Mouse (Mus musculus): ENCODE measurements around the gene Celf5.

The Celf5 gene

DNA sequence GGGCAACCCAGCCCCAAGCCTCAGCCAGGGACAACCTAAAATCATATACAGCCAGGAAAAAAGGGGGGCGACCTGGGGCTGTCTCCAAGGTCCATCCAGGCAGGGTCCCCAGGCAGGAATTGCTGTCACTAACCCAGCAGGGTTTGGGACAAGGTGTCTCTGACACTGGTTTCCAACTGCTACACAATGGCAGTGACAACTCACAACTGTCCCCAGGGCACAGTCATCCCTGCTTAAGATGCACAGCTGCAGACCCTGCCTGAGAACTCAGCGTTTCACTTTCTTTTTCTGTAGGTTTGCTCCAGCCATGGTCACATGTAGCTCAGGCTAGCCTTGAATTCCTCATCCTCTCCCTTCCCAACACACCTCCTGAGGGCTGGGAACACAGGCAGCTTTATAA lies 53.4 kb downstream of the Celf5 start:
- in situ Hi-C loops (cut with MseI, MboI): no loop called here

- in situ Hi-C loops (cut with MseI, MboI): no loop called here
These were observed 54.0 kb downstream of the Celf5 start for GRCm38 (mm10) chr10:81428507-81428870.

DNA sequence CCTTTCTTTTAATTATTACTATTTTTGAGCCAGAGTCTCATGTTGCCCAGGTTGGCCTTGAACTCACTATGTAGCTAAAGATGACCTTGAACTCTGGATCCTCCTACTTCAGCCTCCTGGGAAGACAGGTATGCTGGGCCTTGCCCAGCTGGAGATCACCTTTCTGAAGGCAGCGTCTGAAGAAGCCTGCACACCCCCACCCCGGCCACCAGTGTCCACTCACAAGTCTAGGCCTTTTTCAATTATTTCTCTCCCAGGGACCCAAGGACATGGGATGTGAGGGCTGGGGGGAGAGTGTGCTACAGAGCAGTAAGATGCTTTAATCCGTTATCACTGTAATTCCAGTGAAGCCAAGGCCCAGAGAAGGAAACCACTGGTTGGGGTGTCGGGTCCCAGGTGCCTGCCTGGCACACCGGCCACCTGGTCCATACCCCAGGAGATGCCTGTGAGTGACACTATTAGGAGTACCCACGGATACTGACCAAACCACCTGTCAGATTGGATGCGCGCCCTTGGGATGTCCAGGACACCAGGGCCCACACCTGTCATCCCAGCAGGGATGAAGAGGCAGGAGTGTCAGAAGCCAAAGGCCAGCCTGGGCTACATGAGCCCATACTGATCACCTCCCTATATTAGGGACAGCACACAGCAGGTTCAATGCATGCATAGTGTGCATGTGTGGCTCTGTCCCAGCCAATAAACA lies 54.6 kb downstream of the Celf5 start:
- in situ Hi-C loops (cut with MseI, MboI): no loop called here

- in situ Hi-C loops (cut with MseI, MboI): no loop called here
These were observed 55.2 kb downstream of the Celf5 start for GRCm38 (mm10) chr10:81427327-81427726.

- in situ Hi-C loops (cut with MseI, MboI): no loop called here
These were observed 55.6 kb downstream of the Celf5 start for GRCm38 (mm10) chr10:81426897-81427296.

DNA sequence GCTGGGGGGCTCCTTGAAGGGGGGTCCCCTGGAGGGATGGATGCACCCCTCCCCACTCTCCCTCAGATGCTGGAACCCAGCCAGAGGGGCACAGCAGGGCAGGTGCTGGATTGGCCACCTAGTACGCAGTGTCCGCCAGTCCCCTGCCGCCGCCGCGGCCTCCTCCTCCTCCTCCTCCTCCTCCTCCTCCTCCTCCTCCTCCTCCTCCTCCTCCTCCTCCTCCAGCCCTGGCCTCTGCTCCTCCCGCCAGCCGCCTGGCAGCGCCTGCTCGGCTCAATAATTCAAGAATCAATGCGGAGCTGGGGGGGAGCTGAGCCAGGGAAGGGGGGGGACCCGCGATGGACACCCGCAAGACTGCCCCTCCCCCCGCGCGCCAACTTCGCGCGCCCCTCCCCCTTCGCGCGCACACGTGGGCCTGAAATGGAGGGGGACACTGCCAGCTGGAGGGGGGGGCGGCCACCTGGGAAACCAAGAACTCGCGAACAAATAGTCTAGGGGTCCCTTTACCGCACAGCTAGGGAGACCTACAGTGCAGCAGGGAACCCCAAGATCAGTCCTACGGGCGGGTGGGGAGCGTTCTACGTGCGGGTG lies 56.3 kb downstream of the Celf5 start:
- in situ Hi-C loops (cut with MseI, MboI): no loop called here

- in situ Hi-C loops (cut with MseI, MboI): no loop called here
These were observed 57.2 kb downstream of the Celf5 start for GRCm38 (mm10) chr10:81425236-81425850.

DNA sequence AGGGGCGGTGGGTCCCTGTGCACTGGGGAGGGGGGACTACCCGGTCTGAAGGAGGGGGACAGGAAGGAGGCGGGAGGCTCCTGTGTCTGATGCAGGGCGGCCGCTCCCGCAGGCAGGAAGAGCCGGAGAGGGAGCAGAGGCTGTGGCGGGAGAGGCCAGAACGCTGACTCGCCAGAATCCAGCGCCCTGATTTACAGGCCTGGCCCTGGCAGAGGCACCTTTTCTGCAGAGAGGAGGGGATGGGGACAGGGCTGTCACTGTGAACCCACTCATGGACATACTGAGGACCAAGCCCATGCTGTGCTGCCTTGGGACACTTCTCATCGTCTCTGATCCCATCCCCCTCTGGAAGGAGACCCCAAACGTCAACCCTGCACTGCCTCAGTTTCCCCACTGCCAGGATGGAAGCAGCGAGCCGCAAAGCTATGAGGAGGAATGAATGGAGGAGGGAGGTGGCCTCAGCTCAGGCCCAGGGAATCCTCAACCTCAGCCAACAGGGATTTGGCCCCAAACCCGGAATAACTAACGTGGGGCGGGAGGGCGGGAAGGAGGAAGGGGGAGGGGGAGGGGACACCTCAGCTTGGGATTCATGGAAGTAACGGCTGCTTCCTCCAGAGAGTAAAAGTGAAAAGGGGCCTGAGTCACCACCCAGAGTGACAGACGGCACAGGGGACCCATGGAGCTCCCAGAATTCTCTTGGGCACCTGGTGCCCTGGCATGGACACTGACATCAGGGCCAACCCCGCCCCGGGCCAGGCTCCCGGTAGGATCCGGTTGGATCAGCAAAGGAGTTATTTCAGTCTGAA lies 58.1 kb downstream of the Celf5 start:
- in situ Hi-C loops (cut with MseI, MboI): no loop called here

GRCm38 (mm10) chr10:81423476-81424245 lies 58.8 kb downstream of the Celf5 start:
- in situ Hi-C loops (cut with MseI, MboI): no loop called here

GRCm38 (mm10) chr10:81422661-81423217 lies 59.8 kb downstream of the Celf5 start:
- in situ Hi-C loops (cut with MseI, MboI): no loop called here

- in situ Hi-C loops (cut with MseI, MboI): no loop called here
These were observed 60.3 kb downstream of the Celf5 start for GRCm38 (mm10) chr10:81422191-81422590.

GRCm38 (mm10) chr10:81421797-81422100 lies 60.8 kb downstream of the Celf5 start:
- in situ Hi-C loops (cut with MseI, MboI): no loop called here

DNA sequence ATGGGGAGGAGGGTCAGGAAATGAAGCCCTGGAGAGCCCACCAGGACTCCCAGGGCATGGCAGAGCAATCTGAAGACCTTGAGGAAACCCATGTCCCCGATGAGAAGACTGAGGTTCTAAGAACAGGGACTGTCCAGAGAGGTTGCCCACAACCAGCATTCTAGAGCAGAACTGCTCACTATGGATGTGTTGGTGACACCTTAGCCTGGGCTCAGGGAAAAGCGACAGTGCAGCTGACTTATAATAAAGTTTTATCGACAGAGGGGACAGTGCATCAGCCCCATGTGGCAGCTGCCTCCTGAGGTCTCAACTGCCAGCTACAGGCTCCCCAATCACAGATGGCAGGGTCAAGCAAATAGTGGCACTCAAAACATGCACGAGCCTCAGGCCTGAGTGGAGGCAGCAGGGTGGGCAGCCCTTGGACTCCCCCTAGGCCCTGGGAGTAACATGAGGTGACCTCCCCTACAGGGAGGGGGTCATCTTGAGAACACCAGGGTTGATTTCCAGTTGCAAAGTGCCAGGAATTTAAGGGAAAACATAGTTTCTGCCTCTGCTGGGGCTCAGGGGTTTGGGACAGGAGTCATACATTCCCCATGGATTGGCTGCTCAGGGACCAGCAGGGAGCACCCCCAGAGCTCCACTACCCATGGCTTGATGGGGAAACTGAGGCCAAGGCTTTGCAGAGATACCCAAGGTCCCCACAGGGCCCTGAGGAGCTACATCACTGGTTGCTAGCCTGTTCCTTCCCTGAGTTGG lies 61.3 kb downstream of the Celf5 start:
- in situ Hi-C loops (cut with MseI, MboI): no loop called here

- in situ Hi-C loops (cut with MseI, MboI): no loop called here
These were observed 62.2 kb downstream of the Celf5 start for GRCm38 (mm10) chr10:81420191-81420767.

DNA sequence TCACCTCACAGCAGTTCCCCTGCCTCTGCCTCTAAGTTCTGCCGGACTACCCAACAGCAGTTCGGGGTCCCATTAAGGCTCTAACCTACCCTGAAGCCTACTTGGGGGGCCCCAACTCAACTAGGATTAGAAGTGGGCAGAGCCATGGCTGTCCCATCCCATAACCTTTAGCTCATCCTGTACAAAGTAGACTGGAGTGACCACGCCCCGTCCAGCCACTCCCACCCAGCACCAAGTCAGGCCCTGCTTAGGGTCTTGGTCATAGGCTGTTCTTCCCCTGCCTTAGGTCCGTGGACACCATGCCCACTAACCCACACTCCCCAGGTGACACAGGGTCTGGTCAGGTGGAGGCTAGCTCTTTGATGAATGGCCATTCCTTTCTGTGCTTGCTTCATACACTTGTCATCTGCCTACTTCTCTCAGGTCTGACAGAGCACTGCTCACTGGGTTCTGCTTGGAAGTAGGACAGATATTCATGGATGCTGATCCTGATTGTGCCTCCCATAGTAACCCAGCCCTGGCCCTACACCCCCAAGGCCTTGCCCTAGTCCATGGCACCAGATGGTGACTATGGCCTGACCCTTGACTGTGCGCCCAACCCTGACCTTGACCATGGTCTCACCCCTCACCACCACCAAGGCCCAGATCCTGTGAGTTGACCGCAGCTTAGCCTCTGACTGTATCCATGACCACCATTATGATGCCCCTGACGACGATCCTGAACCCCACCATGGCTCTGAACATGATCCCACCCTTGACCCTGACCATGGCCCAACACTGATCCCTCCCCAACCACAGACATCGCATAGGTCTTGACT lies 63.2 kb downstream of the Celf5 start:
- in situ Hi-C loops (cut with MseI, MboI): no loop called here

DNA sequence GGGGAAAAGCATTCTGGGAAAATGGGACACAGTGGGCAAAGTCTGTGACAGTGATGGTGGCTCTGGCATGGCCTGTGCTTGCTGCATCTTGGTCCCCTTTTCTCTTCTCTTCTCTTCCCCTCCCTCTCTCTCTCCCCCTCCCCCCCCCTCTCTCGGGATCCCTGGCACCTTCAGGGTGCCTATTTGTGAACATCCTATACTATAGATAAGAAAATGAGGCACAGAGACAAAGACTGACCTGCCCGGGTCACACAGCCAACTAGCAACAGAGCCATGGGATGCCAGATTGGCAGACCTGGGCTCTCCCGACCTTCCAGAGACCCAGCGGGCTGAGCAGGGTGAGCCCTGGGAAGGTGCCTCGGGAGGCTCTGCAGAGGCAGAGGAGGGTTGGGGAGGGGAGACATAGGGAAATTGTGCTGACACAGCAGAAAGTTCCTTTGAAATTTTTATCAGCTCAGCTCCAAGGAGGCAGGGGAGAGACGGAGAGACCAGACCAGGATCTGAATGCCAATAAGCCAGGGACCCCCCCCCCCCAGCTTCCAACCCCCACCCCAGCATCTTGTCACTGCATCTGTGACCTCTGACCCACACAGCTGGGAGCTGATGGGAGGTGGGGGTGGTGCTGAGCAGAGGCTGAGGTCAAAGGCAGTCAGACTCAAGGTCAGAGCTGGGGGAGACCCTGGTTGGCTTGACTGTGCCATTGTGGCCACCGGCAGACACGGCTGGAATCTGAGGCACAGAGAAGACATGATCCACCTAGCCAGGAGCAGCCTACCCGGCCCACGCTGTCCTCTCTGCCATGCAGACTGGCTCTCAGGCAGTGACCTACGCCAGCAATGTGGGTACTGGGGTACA lies 64.1 kb downstream of the Celf5 start:
- in situ Hi-C loops (cut with MseI, MboI): no loop called here

DNA sequence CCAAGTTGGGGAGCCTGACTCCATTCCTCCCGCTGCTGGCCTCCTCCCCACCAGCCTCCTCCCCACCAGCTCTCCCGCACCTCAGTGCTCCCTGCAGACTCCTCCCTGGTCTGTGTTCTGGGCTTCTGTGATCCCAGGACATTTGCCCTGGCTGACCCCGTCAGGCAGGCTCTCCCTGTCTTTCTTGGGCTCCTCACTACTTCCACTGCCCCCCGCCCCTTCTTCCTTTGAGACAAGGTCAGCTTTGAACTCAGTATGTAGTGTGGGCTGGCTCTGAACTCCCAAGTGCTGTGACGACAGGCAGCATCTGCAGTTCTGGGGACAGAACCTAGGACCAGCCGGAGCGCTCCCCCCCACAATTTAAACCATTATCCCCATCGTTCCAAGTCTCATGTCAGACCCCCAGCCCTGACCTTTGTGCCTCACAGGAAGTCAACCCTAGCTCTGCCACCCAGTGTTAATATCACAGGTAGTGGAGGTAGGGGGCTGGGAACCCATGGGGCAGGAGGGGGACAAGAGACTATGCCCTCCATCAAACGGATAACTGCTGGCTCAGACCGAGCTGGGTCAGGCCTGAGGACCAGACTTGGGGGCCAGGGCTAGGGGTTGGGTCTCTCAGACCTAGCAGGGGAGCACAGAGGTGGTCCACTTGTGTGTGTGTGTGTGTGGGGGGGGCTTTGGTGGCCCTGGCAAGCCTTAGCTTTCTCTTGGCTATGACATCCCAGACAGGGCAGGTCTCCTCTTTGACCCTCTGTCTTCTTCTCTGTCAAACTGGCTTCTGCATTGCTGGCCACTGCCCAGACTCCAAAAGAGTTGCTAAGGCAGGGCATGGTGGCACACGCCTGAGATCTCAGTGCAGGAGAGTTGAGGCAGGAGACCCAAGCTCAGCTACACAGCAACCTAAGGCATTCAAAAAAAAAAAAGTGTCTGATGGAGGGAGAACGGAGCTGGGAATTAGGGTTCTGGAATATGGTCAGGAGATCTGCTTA lies 65.0 kb downstream of the Celf5 start:
- in situ Hi-C loops (cut with MseI, MboI): no loop called here

All from mouse trophoblast stem cell (cell line).